Mouse (Mus musculus): Measurements from ENCODE around the gene T2. TPM values are rescaled to one million over a fixed set of nuclear protein-coding genes. Genes with fewer than 3 reads are reported as not detected.

T2 gene
- polyA plus RNA-seq, 1 experiment from 2014 or later = 2.3 TPM

- ATAC-seq (replicated peaks; ENCODE audit: extremely low read depth, insufficient read depth, low FRiP score) = no peak
- WGBS = 34% methylated on average over 5 of the region's 5 CpGs
- Histone ChIP-seq H3K4me3 (ENCODE audit: low read length) (no peak overlapping the region), H3K4me1 (ENCODE audit: control insufficient read depth, insufficient read depth, low read length) (peaks cover 6% of the 10 kb centered on the region), H3K36me3 (ENCODE audit: control insufficient read depth, insufficient read depth) (no peaks in the 10 kb centered on the region), H3K9ac (ENCODE audit: low read length) (no peak overlapping the region), H3K27ac (ENCODE audit: low read length) (no peak overlapping the region), H3K4me2 (ENCODE audit: low read depth, low read length) (no peak overlapping the region), H3K9me3 (replicated peaks; ENCODE audit: control insufficient read depth, low read length) (no peaks in the 10 kb centered on the region), H3K27me3 (ENCODE audit: control insufficient read depth, insufficient read depth, low read length) (no peaks in the 10 kb centered on the region)
These were observed 65.7 kb downstream of the T2 start for GRCm38 (mm10) chr17:8421517-8421916.

DNA sequence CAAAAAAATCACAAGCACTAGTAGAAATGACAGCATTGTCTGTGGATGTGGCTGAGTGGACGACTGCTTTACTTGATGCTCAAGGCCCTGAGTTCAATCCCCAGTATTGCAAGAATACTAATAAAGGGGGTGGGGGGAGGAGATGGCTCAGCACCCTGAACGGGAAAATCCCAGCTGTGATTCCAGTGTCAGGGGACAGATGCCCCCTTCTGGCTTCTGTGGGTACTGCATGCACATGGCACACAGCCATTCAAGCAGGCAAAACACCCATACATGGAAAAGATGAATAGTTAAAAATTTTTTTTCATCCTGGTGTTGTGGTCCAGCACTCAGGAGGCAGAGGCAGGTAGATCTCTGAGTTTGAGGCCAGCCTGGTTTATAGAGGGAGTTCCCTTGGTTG, 67.5 kb downstream of the T2 start:
- H3K36me3 ChIP-seq (ENCODE audit: control insufficient read depth, insufficient read depth) = no peaks in the 10 kb centered on the region
- no peak overlapping the region for H3K4me3 ChIP-seq (ENCODE audit: low read length)
- peaks cover 9% of the 10 kb centered on the region for H3K27me3 ChIP-seq (ENCODE audit: control insufficient read depth, insufficient read depth, low read length)
- H3K4me1 ChIP-seq (ENCODE audit: control insufficient read depth, insufficient read depth, low read length) = no peaks in the 10 kb centered on the region
- no peak for ATAC-seq (replicated peaks; ENCODE audit: extremely low read depth, insufficient read depth, low FRiP score)
- no peaks in the 10 kb centered on the region for H3K9me3 ChIP-seq (replicated peaks; ENCODE audit: control insufficient read depth, low read length)
- no peak overlapping the region for H3K9ac ChIP-seq (ENCODE audit: low read length)
- WGBS = 45% methylated on average over 2 of the region's 2 CpGs
- H3K4me2 ChIP-seq (ENCODE audit: low read depth, low read length) = no peak overlapping the region
- H3K27ac ChIP-seq (ENCODE audit: low read length) = no peak overlapping the region

DNA sequence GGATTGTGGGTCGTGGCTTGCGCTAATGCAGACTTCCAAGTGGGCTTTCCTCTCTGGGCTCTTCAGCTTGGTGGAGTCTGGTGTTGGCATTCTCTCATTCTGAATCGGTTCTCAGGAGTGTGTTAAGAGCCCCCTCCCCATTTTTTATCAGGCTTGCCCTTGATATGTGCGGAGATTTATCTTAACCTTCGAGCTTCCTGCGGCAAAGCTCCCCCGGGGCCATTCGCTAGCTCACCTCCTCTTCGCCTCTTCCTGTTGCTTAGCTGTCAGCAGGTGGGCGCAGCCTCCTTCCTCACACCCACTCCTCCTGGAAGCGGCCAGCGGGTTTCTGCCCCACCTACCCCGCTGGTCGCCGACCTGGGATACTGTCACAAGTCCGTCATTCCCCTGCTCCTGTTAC, 73.6 kb downstream of the T2 start:
- no peak for ATAC-seq (replicated peaks; ENCODE audit: extremely low read depth, insufficient read depth, low FRiP score)
- H3K4me2 ChIP-seq (ENCODE audit: low read depth, low read length) = no peak overlapping the region

DNA sequence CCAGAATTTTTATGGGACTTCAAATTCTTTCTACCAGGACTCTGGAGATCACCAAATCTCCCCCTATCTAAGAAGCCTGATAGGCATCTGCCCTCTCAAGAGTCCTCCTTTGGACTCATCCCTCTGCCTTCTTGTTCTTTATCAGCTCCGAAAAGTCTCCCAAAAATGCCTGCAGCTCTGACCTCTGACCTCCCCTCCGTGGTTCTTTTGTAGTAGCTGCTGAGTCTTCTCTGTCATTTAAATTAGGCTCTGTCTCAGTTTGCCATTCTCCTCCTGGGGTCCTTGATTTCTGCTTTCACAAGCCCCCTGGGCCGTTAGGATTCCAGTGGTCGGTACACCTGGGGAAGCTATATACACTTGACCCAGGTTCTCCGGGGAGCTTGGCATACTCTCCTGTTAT, 74.1 kb downstream of the T2 start:
- Histone ChIP-seq H3K4me2 (ENCODE audit: low read depth, low read length) (no peak overlapping the region), H3K27me3 (ENCODE audit: control insufficient read depth, insufficient read depth, low read length) (peaks cover 75% of the 10 kb centered on the region), H3K4me1 (ENCODE audit: control insufficient read depth, insufficient read depth, low read length) (peaks cover 15% of the 10 kb centered on the region; the same call in 1 of the 2 replicates), H3K36me3 (ENCODE audit: control insufficient read depth, insufficient read depth) (no peaks in the 10 kb centered on the region), H3K4me3 (ENCODE audit: low read length) (no peak overlapping the region), H3K9me3 (replicated peaks; ENCODE audit: control insufficient read depth, low read length) (no peaks in the 10 kb centered on the region), H3K27ac (ENCODE audit: low read length) (no peak overlapping the region), H3K9ac (ENCODE audit: low read length) (no peak overlapping the region)
- no peak for ATAC-seq (replicated peaks; ENCODE audit: extremely low read depth, insufficient read depth, low FRiP score)
- WGBS = 2% methylated on average over 5 of the region's 5 CpGs

More for the DNA sequence above, 73.6 kb downstream of the T2 start:
- Histone ChIP-seq H3K36me3 (ENCODE audit: control insufficient read depth, insufficient read depth) (no peaks in the 10 kb centered on the region), H3K27me3 (ENCODE audit: control insufficient read depth, insufficient read depth, low read length) (peaks cover 71% of the 10 kb centered on the region), H3K9me3 (replicated peaks; ENCODE audit: control insufficient read depth, low read length) (no peaks in the 10 kb centered on the region), H3K4me1 (ENCODE audit: control insufficient read depth, insufficient read depth, low read length) (peaks cover 15% of the 10 kb centered on the region; the same call in 1 of the 2 replicates), H3K27ac (ENCODE audit: low read length) (no peak overlapping the region), H3K9ac (ENCODE audit: low read length) (no peak overlapping the region), H3K4me3 (ENCODE audit: low read length) (0 out of 2 replicates have a peak overlapping the region, but pooled peaks have one; percentile 13)
- 2% methylated on average over 16 of the region's 16 CpGs for WGBS

GRCm38 (mm10) chr17:8432179-8432800, 76.5 kb downstream of the T2 start:
- Histone ChIP-seq H3K36me3 (ENCODE audit: control insufficient read depth, insufficient read depth) (no peaks in the 10 kb centered on the region), H3K27ac (ENCODE audit: low read length) (no peak overlapping the region), H3K9ac (ENCODE audit: low read length) (no peak overlapping the region), H3K27me3 (ENCODE audit: control insufficient read depth, insufficient read depth, low read length) (peaks cover 98% of the 10 kb centered on the region), H3K4me2 (ENCODE audit: low read depth, low read length) (no peak overlapping the region), H3K4me3 (ENCODE audit: low read length) (no peak overlapping the region; the same call in 1 of the 2 replicates), H3K4me1 (ENCODE audit: control insufficient read depth, insufficient read depth, low read length) (peaks cover 15% of the 10 kb centered on the region; the same call in 1 of the 2 replicates), H3K9me3 (replicated peaks; ENCODE audit: control insufficient read depth, low read length) (no peaks in the 10 kb centered on the region)
- no peak for ATAC-seq (replicated peaks; ENCODE audit: extremely low read depth, insufficient read depth, low FRiP score)
- 2% methylated on average over 17 of the region's 17 CpGs for WGBS

- peaks cover 99% of the 10 kb centered on the region for H3K27me3 ChIP-seq (ENCODE audit: control insufficient read depth, insufficient read depth, low read length)
- H3K27ac ChIP-seq (ENCODE audit: low read length) = no peak overlapping the region
- 1% methylated on average over 52 of the region's 52 CpGs for WGBS
- peak overlapping the region; percentile 59 for H3K4me2 ChIP-seq (ENCODE audit: low read depth, low read length)
- no peak overlapping the region for H3K9ac ChIP-seq (ENCODE audit: low read length)
- peaks cover 15% of the 10 kb centered on the region; the same call in 1 of the 2 replicates for H3K4me1 ChIP-seq (ENCODE audit: control insufficient read depth, insufficient read depth, low read length)
- peak overlapping the region; percentile 37 for H3K4me3 ChIP-seq (ENCODE audit: low read length)
- no peaks in the 10 kb centered on the region for H3K36me3 ChIP-seq (ENCODE audit: control insufficient read depth, insufficient read depth)
- H3K9me3 ChIP-seq (replicated peaks; ENCODE audit: control insufficient read depth, low read length) = no peaks in the 10 kb centered on the region
- ATAC-seq (replicated peaks; ENCODE audit: extremely low read depth, insufficient read depth, low FRiP score) = no peak
These were observed 77.6 kb downstream of the T2 start for GRCm38 (mm10) chr17:8433121-8433977.

- WGBS = 1% methylated on average over 65 of the region's 65 CpGs
- no peak for ATAC-seq (replicated peaks; ENCODE audit: extremely low read depth, insufficient read depth, low FRiP score)
These were observed 78.5 kb downstream of the T2 start, which contains the start of gene T for GRCm38 (mm10) chr17:8433978-8434960. Gene T, plus strand, starts transcription at chr17:8434423.

GRCm38 (mm10) chr17:8436184-8436583, 80.4 kb downstream of the T2 start:
- peaks cover 11% of the 10 kb centered on the region; the same call in 1 of the 2 replicates for H3K4me1 ChIP-seq (ENCODE audit: control insufficient read depth, insufficient read depth, low read length)
- H3K4me3 ChIP-seq (ENCODE audit: low read length) = no peak overlapping the region
- H3K9ac ChIP-seq (ENCODE audit: low read length) = no peak overlapping the region
- no peaks in the 10 kb centered on the region for H3K9me3 ChIP-seq (replicated peaks; ENCODE audit: control insufficient read depth, low read length)
- H3K36me3 ChIP-seq (ENCODE audit: control insufficient read depth, insufficient read depth) = no peaks in the 10 kb centered on the region
- WGBS = 50% methylated on average over 7 of the region's 7 CpGs
- peaks cover 76% of the 10 kb centered on the region for H3K27me3 ChIP-seq (ENCODE audit: control insufficient read depth, insufficient read depth, low read length)
- no peak overlapping the region for H3K4me2 ChIP-seq (ENCODE audit: low read depth, low read length)
- no peak for ATAC-seq (replicated peaks; ENCODE audit: extremely low read depth, insufficient read depth, low FRiP score)
- no peak overlapping the region for H3K27ac ChIP-seq (ENCODE audit: low read length)

More at GRCm38 (mm10) chr17:8433978-8434960, 78.5 kb downstream of the T2 start, which contains the start of gene T:
- Histone ChIP-seq H3K9me3 (replicated peaks; ENCODE audit: control insufficient read depth, low read length) (no peaks in the 10 kb centered on the region), H3K36me3 (ENCODE audit: control insufficient read depth, insufficient read depth) (no peaks in the 10 kb centered on the region), H3K4me3 (ENCODE audit: low read length) (peak within 1 kb of the TSS; percentile 37), H3K9ac (ENCODE audit: low read length) (no peak within 1 kb of the TSS), H3K4me2 (ENCODE audit: low read depth, low read length) (peak within 1 kb of the TSS; percentile 59), H3K27ac (ENCODE audit: low read length) (no peak within 1 kb of the TSS), H3K4me1 (ENCODE audit: control insufficient read depth, insufficient read depth, low read length) (peaks cover 15% of the 10 kb centered on the region; the same call in 1 of the 2 replicates), H3K27me3 (ENCODE audit: control insufficient read depth, insufficient read depth, low read length) (peaks cover 93% of the 10 kb centered on the region)
